Mouse (Mus musculus): ENCODE measurements around the gene Dnaaf2.
A peak's percentile ranks its signal among the peaks of the same experiment; 100 is the strongest.

Gene Dnaaf2

GRCm38 (mm10) chr12:69198985-69199384 is 756 bp upstream of the Dnaaf2 start:
- no peak for DNase-seq (ENCODE audit: extremely low spot score, low spot score)

GRCm38 (mm10) chr12:69197378-69198163 is 658 bp downstream of the Dnaaf2 start:
- peak; percentile 73 for DNase-seq (ENCODE audit: extremely low spot score, low spot score)

GRCm38 (mm10) chr12:69196444-69197377 is 1.5 kb downstream of the Dnaaf2 start, which contains the start of gene Gm49383:
TSS of gene Gm49383 (minus strand) at chr12:69197104.
- DNase-seq (ENCODE audit: extremely low spot score, low spot score), result peak; percentile 78

- no peak for DNase-seq (ENCODE audit: extremely low spot score, low spot score)
Observed at GRCm38 (mm10) chr12:69192637-69193036, 5.6 kb downstream of the Dnaaf2 start.

- DNase-seq (ENCODE audit: extremely low spot score, low spot score), result no peak
Observed at GRCm38 (mm10) chr12:69191396-69191795, 6.8 kb downstream of the Dnaaf2 start.

GRCm38 (mm10) chr12:69190522-69190921 is 7.7 kb downstream of the Dnaaf2 start:
- no peak for DNase-seq (ENCODE audit: extremely low spot score, low spot score)

GRCm38 (mm10) chr12:69190074-69190473 is 8.2 kb downstream of the Dnaaf2 start:
- no peak for DNase-seq (ENCODE audit: extremely low spot score, low spot score)

- no peak for DNase-seq (ENCODE audit: extremely low spot score, low spot score)
Observed at GRCm38 (mm10) chr12:69186811-69187471, 11.3 kb downstream of the Dnaaf2 start.

GRCm38 (mm10) chr12:69185371-69185770 is 12.9 kb downstream of the Dnaaf2 start:
- no peak for DNase-seq (ENCODE audit: extremely low spot score, low spot score)

- DNase-seq (ENCODE audit: extremely low spot score, low spot score), result peak; percentile 62
Observed at GRCm38 (mm10) chr12:69184342-69185295, 13.6 kb downstream of the Dnaaf2 start.

GRCm38 (mm10) chr12:69183583-69184308 is 14.5 kb downstream of the Dnaaf2 start, which contains the start of the genes Rpl36al and Mgat2:
TSS of gene Rpl36al (minus strand) at chr12:69184083.
TSS of gene Mgat2 (plus strand) at chr12:69184157.
- peak; percentile 95 for DNase-seq (ENCODE audit: extremely low spot score, low spot score)

GRCm38 (mm10) chr12:69181800-69182199 is 16.4 kb downstream of the Dnaaf2 start:
- no peak for DNase-seq (ENCODE audit: extremely low spot score, low spot score)

GRCm38 (mm10) chr12:69179371-69179770 is 18.9 kb downstream of the Dnaaf2 start:
- no peak for DNase-seq (ENCODE audit: extremely low spot score, low spot score)

- DNase-seq (ENCODE audit: extremely low spot score, low spot score), result no peak
Observed at GRCm38 (mm10) chr12:69177526-69177925, 20.7 kb downstream of the Dnaaf2 start.

GRCm38 (mm10) chr12:69175975-69176374 is 22.3 kb downstream of the Dnaaf2 start:
- DNase-seq (ENCODE audit: extremely low spot score, low spot score), result no peak

GRCm38 (mm10) chr12:69171307-69171706 is 26.9 kb downstream of the Dnaaf2 start:
- no peak for DNase-seq (ENCODE audit: extremely low spot score, low spot score)

- DNase-seq (ENCODE audit: extremely low spot score, low spot score), result peak; percentile 91
Observed at GRCm38 (mm10) chr12:69168461-69169106, 29.6 kb downstream of the Dnaaf2 start, which contains the start of gene Lrr1. TSS of gene Lrr1 (plus strand) at chr12:69168814.

- no peak for DNase-seq (ENCODE audit: extremely low spot score, low spot score)
Observed at GRCm38 (mm10) chr12:69167656-69168460, 30.4 kb downstream of the Dnaaf2 start.

Measured in neural tube, embryonic 10.5 days (tissue).